Mouse (Mus musculus): ENCODE data around the gene Tcl1b2. TPM values are rescaled to one million over a fixed set of nuclear protein-coding genes. Genes with fewer than 3 reads are reported as not detected.
A peak's percentile ranks its signal among the peaks of the same experiment; 100 is the strongest.
"Not testable (repeated sequence)": the region's sequence is repeated elsewhere in the genome, so short reads cannot be mapped to it uniquely, and the experiment has no call there.

The Tcl1b2 gene
- polyA plus RNA-seq, 1 experiment, result not detected

DNA sequence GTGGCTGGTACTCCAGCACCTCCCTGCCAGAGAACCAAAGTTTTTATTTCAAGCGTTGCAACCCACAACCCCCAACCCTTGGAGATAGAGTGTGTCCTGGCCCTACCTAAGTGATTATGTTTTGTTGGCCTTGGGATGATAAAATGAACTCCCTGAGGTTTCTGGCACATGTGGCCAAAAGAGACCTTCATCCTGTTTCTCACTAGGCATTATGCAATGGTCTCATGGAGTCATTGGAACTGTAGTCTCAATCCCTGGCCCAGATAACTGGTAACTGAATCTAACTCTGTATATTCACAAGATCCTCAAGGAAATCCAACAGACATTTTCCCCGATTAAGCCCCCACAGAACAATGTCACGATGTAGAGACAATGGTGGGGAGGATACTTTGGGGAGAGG is 2.7 kb upstream of the Tcl1b2 start:
- Histone ChIP-seq H3K4me3 (ENCODE audit: low read depth, low read length) (no peak overlapping the region), H3K36me3 (ENCODE audit: control insufficient read depth, insufficient read depth, low read length) (no peaks in the 10 kb centered on the region), H3K27me3 (ENCODE audit: control insufficient read depth, insufficient read depth, low read length) (no peaks in the 10 kb centered on the region), H3K27ac (ENCODE audit: insufficient read depth, low read depth, low read length) (no peak overlapping the region), H3K4me1 (ENCODE audit: control insufficient read depth, insufficient read depth, insufficient read length, low read length) (no peaks in the 10 kb centered on the region)
- 86% methylated on average over 3 of the region's 3 CpGs for WGBS
- TF ChIP-seq POLR2A (IDR thresholded peaks at IDR 0.05; ENCODE audit: low read depth, low read length), result no peak
- TF ChIP-seq CTCF (IDR thresholded peaks at IDR 0.05; ENCODE audit: extremely low read depth, insufficient read length, insufficient replicate concordance, low read depth, low read length), result no peak

GRCm38 (mm10) chr12:105144928-105145327 is 886 bp upstream of the Tcl1b2 start:
- 29% methylated on average over 1 of the region's 1 CpGs for WGBS
- not testable (repeated sequence) for H3K27me3 ChIP-seq (ENCODE audit: control insufficient read depth, insufficient read depth, low read length); H3K36me3 ChIP-seq (ENCODE audit: control insufficient read depth, insufficient read depth, low read length); H3K4me3 ChIP-seq (ENCODE audit: low read depth, low read length); H3K27ac ChIP-seq (ENCODE audit: insufficient read depth, low read depth, low read length); H3K4me1 ChIP-seq (ENCODE audit: control insufficient read depth, insufficient read depth, insufficient read length, low read length)

- 61% methylated on average over 4 of the region's 4 CpGs for WGBS
Observed at GRCm38 (mm10) chr12:105155286-105155685, 9.5 kb downstream of the Tcl1b2 start.

DNA sequence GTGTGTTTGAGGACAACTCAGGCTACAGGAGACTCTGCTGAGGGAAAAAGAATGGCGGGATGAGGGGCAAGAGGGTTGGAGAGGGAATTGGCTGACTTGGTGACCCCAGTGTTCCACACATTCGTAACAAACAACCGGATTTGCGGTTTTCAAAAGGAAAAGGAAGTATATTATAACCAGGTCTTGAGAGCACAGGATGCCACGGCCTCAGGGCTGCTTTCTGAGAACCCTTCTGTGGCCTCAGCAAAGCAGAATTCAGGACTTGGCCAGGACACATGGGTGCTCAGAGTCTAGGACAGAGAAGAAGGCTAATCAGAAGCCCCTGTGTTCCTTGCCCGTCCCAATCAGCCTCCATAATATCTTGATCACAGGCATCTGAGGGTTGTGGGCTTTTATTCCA is 13.0 kb downstream of the Tcl1b2 start:
- H3K36me3 ChIP-seq (ENCODE audit: control insufficient read depth, insufficient read depth, low read length), result no peaks in the 10 kb centered on the region
- H3K27me3 ChIP-seq (ENCODE audit: control insufficient read depth, insufficient read depth, low read length), result no peaks in the 10 kb centered on the region
- 64% methylated on average over 6 of the region's 6 CpGs for WGBS
- no peak for TF ChIP-seq CTCF (IDR thresholded peaks at IDR 0.05; ENCODE audit: extremely low read depth, insufficient read length, insufficient replicate concordance, low read depth, low read length)
- H3K27ac ChIP-seq (ENCODE audit: insufficient read depth, low read depth, low read length), result no peak overlapping the region
- no peak overlapping the region for H3K4me3 ChIP-seq (ENCODE audit: low read depth, low read length)
- H3K4me1 ChIP-seq (ENCODE audit: control insufficient read depth, insufficient read depth, insufficient read length, low read length), result no peaks in the 10 kb centered on the region

More at GRCm38 (mm10) chr12:105155286-105155685, 9.5 kb downstream of the Tcl1b2 start:
- H3K27me3 ChIP-seq (ENCODE audit: control insufficient read depth, insufficient read depth, low read length); H3K4me3 ChIP-seq (ENCODE audit: low read depth, low read length); H3K27ac ChIP-seq (ENCODE audit: insufficient read depth, low read depth, low read length); H3K36me3 ChIP-seq (ENCODE audit: control insufficient read depth, insufficient read depth, low read length); H3K4me1 ChIP-seq (ENCODE audit: control insufficient read depth, insufficient read depth, insufficient read length, low read length): not testable (repeated sequence)

GRCm38 (mm10) chr12:105159390-105159789 is 13.6 kb downstream of the Tcl1b2 start, which contains the start of gene Tcl1b1:
TSS of gene Tcl1b1 (plus strand) at chr12:105159690.
- 62% methylated on average over 4 of the region's 4 CpGs for WGBS

GRCm38 (mm10) chr12:105166734-105167133 is 20.9 kb downstream of the Tcl1b2 start:
- H3K4me1 ChIP-seq (ENCODE audit: control insufficient read depth, insufficient read depth, insufficient read length, low read length), result no peaks in the 10 kb centered on the region
- H3K36me3 ChIP-seq (ENCODE audit: control insufficient read depth, insufficient read depth, low read length), result no peaks in the 10 kb centered on the region
- WGBS, result 62% methylated on average over 3 of the region's 3 CpGs
- no peak for TF ChIP-seq POLR2A (IDR thresholded peaks at IDR 0.05; ENCODE audit: low read depth, low read length)
- no peak for TF ChIP-seq CTCF (IDR thresholded peaks at IDR 0.05; ENCODE audit: extremely low read depth, insufficient read length, insufficient replicate concordance, low read depth, low read length)
- no peak overlapping the region for H3K4me3 ChIP-seq (ENCODE audit: low read depth, low read length)
- H3K27ac ChIP-seq (ENCODE audit: insufficient read depth, low read depth, low read length), result no peak overlapping the region
- no peaks in the 10 kb centered on the region; the same call in 1 of the 2 replicates for H3K27me3 ChIP-seq (ENCODE audit: control insufficient read depth, insufficient read depth, low read length)

More at GRCm38 (mm10) chr12:105159390-105159789, 13.6 kb downstream of the Tcl1b2 start, which contains the start of gene Tcl1b1:
- Histone ChIP-seq H3K27ac (ENCODE audit: insufficient read depth, low read depth, low read length) (no peak within 1 kb of the TSS), H3K4me1 (ENCODE audit: control insufficient read depth, insufficient read depth, insufficient read length, low read length) (no peaks in the 10 kb centered on the region), H3K27me3 (ENCODE audit: control insufficient read depth, insufficient read depth, low read length) (no peaks in the 10 kb centered on the region), H3K4me3 (ENCODE audit: low read depth, low read length) (no peak within 1 kb of the TSS), H3K36me3 (ENCODE audit: control insufficient read depth, insufficient read depth, low read length) (no peaks in the 10 kb centered on the region)
- TF ChIP-seq CTCF (IDR thresholded peaks at IDR 0.05; ENCODE audit: extremely low read depth, insufficient read length, insufficient replicate concordance, low read depth, low read length), result no peak
- TF ChIP-seq POLR2A (IDR thresholded peaks at IDR 0.05; ENCODE audit: low read depth, low read length), result no peak

GRCm38 (mm10) chr12:105173366-105173765 is 27.6 kb downstream of the Tcl1b2 start:
- no peak overlapping the region for H3K4me3 ChIP-seq (ENCODE audit: low read depth, low read length)
- TF ChIP-seq CTCF (IDR thresholded peaks at IDR 0.05; ENCODE audit: extremely low read depth, insufficient read length, insufficient replicate concordance, low read depth, low read length) (no peak), POLR2A (IDR thresholded peaks at IDR 0.05; ENCODE audit: low read depth, low read length) (no peak)
- no peaks in the 10 kb centered on the region; the same call in 1 of the 2 replicates for H3K27me3 ChIP-seq (ENCODE audit: control insufficient read depth, insufficient read depth, low read length)
- WGBS, result 76% methylated on average over 2 of the region's 2 CpGs
- no peaks in the 10 kb centered on the region for H3K4me1 ChIP-seq (ENCODE audit: control insufficient read depth, insufficient read depth, insufficient read length, low read length)
- H3K36me3 ChIP-seq (ENCODE audit: control insufficient read depth, insufficient read depth, low read length), result no peaks in the 10 kb centered on the region
- no peak overlapping the region for H3K27ac ChIP-seq (ENCODE audit: insufficient read depth, low read depth, low read length)

DNA sequence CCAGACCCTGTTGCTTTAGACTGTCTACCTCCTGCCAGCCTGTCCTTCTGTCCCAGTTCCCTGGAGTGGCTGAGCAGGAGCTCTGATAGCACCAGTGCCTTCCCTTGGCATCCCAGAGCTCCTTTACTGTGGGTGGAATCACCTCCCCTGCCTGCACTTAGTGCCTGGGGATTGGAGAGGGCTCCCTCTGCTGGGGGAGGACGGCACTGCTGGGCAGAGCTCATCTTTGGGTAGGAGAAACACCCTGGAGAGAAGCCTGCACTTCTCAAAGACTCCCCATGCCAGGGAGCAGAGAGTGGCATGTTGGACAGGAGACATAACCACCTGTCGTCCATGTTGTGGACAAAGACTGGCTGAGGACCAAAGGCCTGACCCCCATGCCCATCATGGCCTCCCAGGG is 28.5 kb downstream of the Tcl1b2 start:
- H3K4me3 ChIP-seq (ENCODE audit: low read depth, low read length); H3K4me1 ChIP-seq (ENCODE audit: control insufficient read depth, insufficient read depth, insufficient read length, low read length); H3K27me3 ChIP-seq (ENCODE audit: control insufficient read depth, insufficient read depth, low read length); H3K36me3 ChIP-seq (ENCODE audit: control insufficient read depth, insufficient read depth, low read length); H3K27ac ChIP-seq (ENCODE audit: insufficient read depth, low read depth, low read length): not testable (repeated sequence)
- WGBS, result 5% methylated on average over 2 of the region's 2 CpGs
- TF ChIP-seq CTCF (IDR thresholded peaks at IDR 0.05; ENCODE audit: extremely low read depth, insufficient read length, insufficient replicate concordance, low read depth, low read length), result peak; percentile 21; the same call in 1 of the 2 replicates

GRCm38 (mm10) chr12:105176044-105176443 is 30.2 kb downstream of the Tcl1b2 start, which contains the start of gene Tcl1b5:
TSS of gene Tcl1b5 (plus strand) at chr12:105176344.
- H3K4me1 ChIP-seq (ENCODE audit: control insufficient read depth, insufficient read depth, insufficient read length, low read length); H3K27me3 ChIP-seq (ENCODE audit: control insufficient read depth, insufficient read depth, low read length); H3K4me3 ChIP-seq (ENCODE audit: low read depth, low read length); H3K36me3 ChIP-seq (ENCODE audit: control insufficient read depth, insufficient read depth, low read length); H3K27ac ChIP-seq (ENCODE audit: insufficient read depth, low read depth, low read length): not testable (repeated sequence)
- whole genome bisulfite sequencing, result 48% methylated on average over 3 of the region's 3 CpGs

- not testable (repeated sequence) for H3K36me3 ChIP-seq (ENCODE audit: control insufficient read depth, insufficient read depth, low read length); H3K27ac ChIP-seq (ENCODE audit: insufficient read depth, low read depth, low read length); H3K4me1 ChIP-seq (ENCODE audit: control insufficient read depth, insufficient read depth, insufficient read length, low read length); H3K27me3 ChIP-seq (ENCODE audit: control insufficient read depth, insufficient read depth, low read length); H3K4me3 ChIP-seq (ENCODE audit: low read depth, low read length)
- WGBS, result 49% methylated on average over 4 of the region's 4 CpGs
Observed at GRCm38 (mm10) chr12:105181040-105181644, 35.3 kb downstream of the Tcl1b2 start.

DNA sequence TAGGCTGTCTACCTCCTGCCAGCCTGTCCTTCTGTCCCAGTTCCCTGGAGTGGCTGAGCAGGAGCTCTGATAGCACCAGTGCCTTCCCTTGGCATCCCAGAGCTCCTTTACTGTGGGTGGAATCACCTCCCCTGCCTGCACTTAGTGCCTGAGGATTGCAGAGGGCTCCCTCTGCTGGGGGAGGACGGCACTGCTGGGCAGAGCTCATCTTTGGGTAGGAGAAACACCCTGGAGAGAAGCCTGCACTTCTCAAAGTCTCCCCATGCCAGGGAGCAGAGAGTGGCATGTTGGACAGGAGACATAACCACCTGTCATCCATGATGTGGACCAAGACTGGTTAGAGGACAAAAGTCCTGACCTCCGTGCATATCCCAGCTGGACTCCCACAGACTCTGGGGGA is 43.2 kb downstream of the Tcl1b2 start:
- WGBS, result 33% methylated on average over 2 of the region's 2 CpGs
- not testable (repeated sequence) for H3K36me3 ChIP-seq (ENCODE audit: control insufficient read depth, insufficient read depth, low read length); H3K27me3 ChIP-seq (ENCODE audit: control insufficient read depth, insufficient read depth, low read length); H3K4me1 ChIP-seq (ENCODE audit: control insufficient read depth, insufficient read depth, insufficient read length, low read length); H3K27ac ChIP-seq (ENCODE audit: insufficient read depth, low read depth, low read length); H3K4me3 ChIP-seq (ENCODE audit: low read depth, low read length)
